Mouse (Mus musculus) left cerebral cortex, adult 11 months (tissue): ENCODE results near the gene Ado.

ENCODE experiments used
- DNase-seq: peaks from one replicate; pipeline ENCODE4 v3.0.0; 2022; ENCODE audit warnings: low spot score

The Ado gene

GRCm38 (mm10) chr10:67536621-67537141 is 12.1 kb downstream of the Ado start:
- no peak for DNase-seq

- DNase-seq: no peak
These were observed 12.8 kb downstream of the Ado start for GRCm38 (mm10) chr10:67535972-67536371.

GRCm38 (mm10) chr10:67535256-67535655 is 13.5 kb downstream of the Ado start, which contains the start of gene Egr2:
Gene Egr2, plus strand, starts transcription at chr10:67535475.
- DNase-seq: no peak

GRCm38 (mm10) chr10:67529769-67530168 is 19.0 kb downstream of the Ado start:
- DNase-seq: no peak

- DNase-seq: no peak
These were observed 22.3 kb downstream of the Ado start for GRCm38 (mm10) chr10:67526435-67526834.

- DNase-seq: no peak
These were observed 24.1 kb downstream of the Ado start for GRCm38 (mm10) chr10:67524694-67525093.

- DNase-seq: no peak
These were observed 24.6 kb downstream of the Ado start for GRCm38 (mm10) chr10:67524130-67524529.

- no peak for DNase-seq
These were observed 30.0 kb downstream of the Ado start for GRCm38 (mm10) chr10:67518733-67519132.

- DNase-seq: no peak
These were observed 35.9 kb downstream of the Ado start for GRCm38 (mm10) chr10:67512871-67513270.

- peak; percentile 16 for DNase-seq
These were observed 36.5 kb downstream of the Ado start for GRCm38 (mm10) chr10:67512211-67512610.

GRCm38 (mm10) chr10:67505248-67505647 is 43.5 kb downstream of the Ado start:
- DNase-seq: no peak

- no peak for DNase-seq
These were observed 44.7 kb downstream of the Ado start for GRCm38 (mm10) chr10:67504046-67504445.

- DNase-seq: no peak
These were observed 45.3 kb downstream of the Ado start for GRCm38 (mm10) chr10:67503320-67503995.

- DNase-seq: no peak
These were observed 50.8 kb downstream of the Ado start for GRCm38 (mm10) chr10:67497951-67498350.

GRCm38 (mm10) chr10:67497144-67497892 is 51.4 kb downstream of the Ado start:
- DNase-seq: no peak
